Mouse (Mus musculus) limb, embryonic 15.5 days (tissue): ENCODE measurements around the gene Dnal4. TPM values are rescaled to one million over a fixed set of nuclear protein-coding genes. Genes with fewer than 3 reads are reported as not detected.

Source experiments
- ATAC-seq: fragments of 200-750 bp; cut with Nextera tagmentation; 2 replicates; pipeline ENCODE4 v1.8.0; 2017; ENCODE audit warnings: low read depth, moderate TSS enrichment; ENCODE audit not compliant: insufficient number of reproducible peaks, low FRiP score, low TSS enrichment
- H3K27ac ChIP-seq: fragments of 300-500 bp; sonication (generic); 2 replicates; pipeline ENCODE4 v1.5.1; 2015; ENCODE audit warnings: moderate library complexity, mild to moderate bottlenecking, inconsistent platforms
- H3K27me3 ChIP-seq: fragments of 300-500 bp; sonication (generic); 2 replicates; pipeline ENCODE4 v1.6.1; 2015; ENCODE audit warnings: inconsistent platforms
- H3K36me3 ChIP-seq: fragments of 300-500 bp; sonication (generic); 2 replicates; pipeline ENCODE4 v1.6.1; 2015; ENCODE audit warnings: inconsistent platforms
- H3K4me1 ChIP-seq: fragments of 300-500 bp; sonication (generic); 2 replicates; pipeline ENCODE4 v1.6.1; 2015; ENCODE audit warnings: inconsistent platforms
- H3K4me2 ChIP-seq: fragments of 300-500 bp; sonication (generic); 2 replicates; pipeline ENCODE4 v1.6.1; 2015; ENCODE audit warnings: mild to moderate bottlenecking, inconsistent platforms
- H3K4me3 ChIP-seq: fragments of 300-500 bp; sonication (generic); 2 replicates; pipeline ENCODE4 v1.5.1; 2015; ENCODE audit warnings: mild to moderate bottlenecking, inconsistent platforms
- H3K9ac ChIP-seq: fragments of 300-500 bp; sonication (generic); 2 replicates; pipeline ENCODE4 v1.6.1; 2015; ENCODE audit warnings: inconsistent platforms
- H3K9me3 ChIP-seq: fragments of 300-500 bp; sonication (generic); 2 replicates; pipeline ENCODE4 v1.6.1; 2016; ENCODE audit warnings: inconsistent platforms
- WGBS: fragments of 180-500 bp; shearing (Covaris S2); methylation state at CpG from one replicate; pipeline ENCODE4 v1.1.7; 2015; 5-methylcytosine and 5-hydroxymethylcytosine counted together
- polyA plus RNA-seq: library from polyadenylated mRNA; unstranded; fragments of >200 nt; fragmentation: Nextera tagmentation; extraction: Ambion mirVana; gene quantifications from 2 replicates; pipeline ENCODE4 v1.2.1, GENCODE M21; 2015

The Dnal4 gene
- polyA plus RNA-seq, 1 experiment from 2014 or later, result 67.1 TPM

GRCm38 (mm10) chr15:79744001-79744400, 33.6 kb downstream of the Dnal4 start:
- Histone ChIP-seq H3K9me3 (no peaks in the 10 kb centered on the region), H3K4me3 (no peak overlapping the region), H3K36me3 (0 out of 2 replicates have a peak, but pooled peaks cover 8% of the 10 kb centered on the region), H3K9ac (no peak overlapping the region), H3K27ac (no peak overlapping the region), H3K4me1 (peaks cover 44% of the 10 kb centered on the region), H3K27me3 (no peaks in the 10 kb centered on the region), H3K4me2 (no peak overlapping the region)
- no peak for ATAC-seq
- 94% methylated on average over 11 of the region's 11 CpGs for WGBS

- H3K27me3 ChIP-seq, result no peaks in the 10 kb centered on the region
- no peaks in the 10 kb centered on the region for H3K9me3 ChIP-seq
- H3K4me2 ChIP-seq, result peak overlapping the region; percentile 92
- peaks cover 50% of the 10 kb centered on the region for H3K4me1 ChIP-seq
- H3K4me3 ChIP-seq, result peak overlapping the region; percentile 93
- no peak for ATAC-seq
- under 1% methylated on average over 23 of the region's 23 CpGs for WGBS
- H3K27ac ChIP-seq, result no peak overlapping the region
- H3K9ac ChIP-seq, result peak overlapping the region; percentile 89
- peaks cover 20% of the 10 kb centered on the region for H3K36me3 ChIP-seq
Measured at GRCm38 (mm10) chr15:79742706-79743023, 35.0 kb downstream of the Dnal4 start.

- peaks cover 25% of the 10 kb centered on the region for H3K36me3 ChIP-seq
- H3K9me3 ChIP-seq, result no peaks in the 10 kb centered on the region
- peak within 1 kb of the TSS; percentile 92 for H3K4me2 ChIP-seq
- peak within 1 kb of the TSS; percentile 93 for H3K4me3 ChIP-seq
- ATAC-seq, result peak; percentile 87
- H3K9ac ChIP-seq, result peak within 1 kb of the TSS; percentile 89
- H3K27me3 ChIP-seq, result no peaks in the 10 kb centered on the region
- peak within 1 kb of the TSS; percentile 61 for H3K27ac ChIP-seq
- peaks cover 50% of the 10 kb centered on the region for H3K4me1 ChIP-seq
- WGBS, result under 1% methylated on average over 84 of the region's 93 CpGs
Measured at GRCm38 (mm10) chr15:79741921-79742705, 35.5 kb downstream of the Dnal4 start, which contains the start of gene Sun2. Gene Sun2 (minus strand): TSS chr15:79742536.

- Histone ChIP-seq H3K9ac (peak overlapping the region; percentile 89), H3K9me3 (no peaks in the 10 kb centered on the region), H3K4me1 (peaks cover 50% of the 10 kb centered on the region), H3K27ac (peak overlapping the region; percentile 61), H3K4me2 (peak overlapping the region; percentile 92), H3K4me3 (peak overlapping the region; percentile 93), H3K36me3 (peaks cover 33% of the 10 kb centered on the region), H3K27me3 (no peaks in the 10 kb centered on the region)
- WGBS, result 19% methylated on average over 14 of the region's 14 CpGs
- ATAC-seq, result no peak
Measured at GRCm38 (mm10) chr15:79741173-79741858, 36.3 kb downstream of the Dnal4 start.

DNA sequence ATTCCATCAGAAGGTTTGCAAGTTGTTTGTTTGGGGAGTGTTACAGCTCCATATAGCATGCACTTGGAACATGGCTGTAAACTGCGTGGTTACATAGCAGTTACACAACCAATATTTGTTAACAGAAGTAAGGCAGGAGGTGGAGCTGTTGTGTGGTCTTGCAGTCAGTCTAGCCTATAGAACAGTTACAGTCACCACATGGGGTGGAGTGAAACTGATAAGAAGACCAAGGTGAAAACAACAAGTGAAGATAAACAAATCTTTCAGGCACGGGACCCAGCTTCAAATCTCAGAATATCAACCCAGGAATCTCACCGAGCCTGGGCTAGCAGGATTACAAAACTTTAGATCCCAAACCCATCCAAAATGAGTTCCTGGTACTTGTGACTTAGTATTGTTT, 36.9 kb downstream of the Dnal4 start:
- Histone ChIP-seq H3K36me3 (peaks cover 37% of the 10 kb centered on the region), H3K9ac (no peak overlapping the region), H3K4me3 (peak overlapping the region; percentile 93; the same call in 1 of the 2 replicates), H3K27ac (no peak overlapping the region), H3K4me2 (peak overlapping the region; percentile 92), H3K4me1 (peaks cover 49% of the 10 kb centered on the region), H3K27me3 (no peaks in the 10 kb centered on the region), H3K9me3 (no peaks in the 10 kb centered on the region)
- WGBS, result 73% methylated on average over 3 of the region's 3 CpGs
- ATAC-seq, result no peak

DNA sequence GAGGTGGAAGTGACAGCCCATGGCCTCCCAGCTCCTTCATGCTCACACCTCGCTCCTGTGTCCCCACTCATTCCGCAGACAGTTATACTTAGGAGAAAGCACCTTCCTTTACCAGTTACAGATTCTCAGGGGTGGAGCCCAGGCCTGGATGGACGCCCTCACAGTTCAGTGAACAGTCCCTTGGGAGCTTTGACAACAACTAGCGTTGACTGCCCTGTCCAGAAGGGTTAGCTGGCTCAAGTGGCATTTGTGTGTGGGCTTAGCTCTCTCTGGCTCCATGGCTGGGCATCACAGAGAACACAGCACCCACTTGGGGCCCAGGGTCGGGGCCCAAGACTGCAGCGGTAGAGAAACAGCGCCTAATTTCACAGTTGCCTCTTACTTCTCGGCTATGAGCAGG, 43.3 kb downstream of the Dnal4 start:
- no peaks in the 10 kb centered on the region for H3K27me3 ChIP-seq
- no peak overlapping the region for H3K9ac ChIP-seq
- H3K36me3 ChIP-seq, result peaks cover 87% of the 10 kb centered on the region
- no peak overlapping the region for H3K4me2 ChIP-seq
- H3K9me3 ChIP-seq, result no peaks in the 10 kb centered on the region
- 80% methylated on average over 8 of the region's 8 CpGs for WGBS
- H3K4me3 ChIP-seq, result no peak overlapping the region
- H3K4me1 ChIP-seq, result peaks cover 15% of the 10 kb centered on the region
- peak overlapping the region; percentile 12; the same call in 1 of the 2 replicates for H3K27ac ChIP-seq
- no peak for ATAC-seq

GRCm38 (mm10) chr15:79733640-79734039, 44.0 kb downstream of the Dnal4 start:
- H3K4me1 ChIP-seq, result peaks cover 9% of the 10 kb centered on the region; the same call in 1 of the 2 replicates
- H3K4me3 ChIP-seq, result no peak overlapping the region
- WGBS, result 68% methylated on average over 4 of the region's 4 CpGs
- H3K27ac ChIP-seq, result no peak overlapping the region
- no peaks in the 10 kb centered on the region for H3K27me3 ChIP-seq
- H3K9ac ChIP-seq, result no peak overlapping the region
- no peak for ATAC-seq
- peaks cover 89% of the 10 kb centered on the region for H3K36me3 ChIP-seq
- no peaks in the 10 kb centered on the region for H3K9me3 ChIP-seq
- no peak overlapping the region for H3K4me2 ChIP-seq

DNA sequence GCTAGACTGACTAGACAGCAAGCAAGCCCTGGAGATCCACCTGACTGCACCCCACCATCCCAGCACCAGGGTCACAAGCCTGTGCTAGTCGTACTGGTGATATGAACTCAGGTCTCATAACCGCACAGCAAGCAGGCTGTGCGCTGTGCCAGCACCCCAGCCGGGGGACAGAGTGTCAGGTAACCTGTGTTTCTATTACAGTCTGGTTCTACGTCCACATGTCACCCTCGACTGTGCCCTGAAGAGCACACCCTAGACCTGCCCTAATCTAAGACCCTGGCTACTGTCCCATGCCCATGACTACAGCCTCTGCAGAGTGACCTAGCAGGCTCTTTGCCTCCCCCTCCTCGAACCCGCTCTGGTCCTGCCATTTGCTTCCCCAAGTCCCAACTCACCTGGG, 44.5 kb downstream of the Dnal4 start:
- no peak overlapping the region for H3K27ac ChIP-seq
- H3K4me2 ChIP-seq, result no peak overlapping the region
- ATAC-seq, result no peak
- no peaks in the 10 kb centered on the region for H3K9me3 ChIP-seq
- H3K9ac ChIP-seq, result no peak overlapping the region
- H3K36me3 ChIP-seq, result peaks cover 89% of the 10 kb centered on the region
- peaks cover 7% of the 10 kb centered on the region; the same call in 1 of the 2 replicates for H3K4me1 ChIP-seq
- H3K4me3 ChIP-seq, result no peak overlapping the region
- no peaks in the 10 kb centered on the region for H3K27me3 ChIP-seq
- 92% methylated on average over 8 of the region's 8 CpGs for WGBS

GRCm38 (mm10) chr15:79731554-79731953, 46.1 kb downstream of the Dnal4 start:
- Histone ChIP-seq H3K9me3 (no peaks in the 10 kb centered on the region), H3K36me3 (peaks cover 90% of the 10 kb centered on the region), H3K27me3 (no peaks in the 10 kb centered on the region), H3K4me1 (peaks cover 7% of the 10 kb centered on the region; the same call in 1 of the 2 replicates), H3K4me3 (no peak overlapping the region), H3K27ac (no peak overlapping the region), H3K9ac (no peak overlapping the region), H3K4me2 (no peak overlapping the region)
- WGBS, result 82% methylated on average over 7 of the region's 7 CpGs
- ATAC-seq, result no peak

DNA sequence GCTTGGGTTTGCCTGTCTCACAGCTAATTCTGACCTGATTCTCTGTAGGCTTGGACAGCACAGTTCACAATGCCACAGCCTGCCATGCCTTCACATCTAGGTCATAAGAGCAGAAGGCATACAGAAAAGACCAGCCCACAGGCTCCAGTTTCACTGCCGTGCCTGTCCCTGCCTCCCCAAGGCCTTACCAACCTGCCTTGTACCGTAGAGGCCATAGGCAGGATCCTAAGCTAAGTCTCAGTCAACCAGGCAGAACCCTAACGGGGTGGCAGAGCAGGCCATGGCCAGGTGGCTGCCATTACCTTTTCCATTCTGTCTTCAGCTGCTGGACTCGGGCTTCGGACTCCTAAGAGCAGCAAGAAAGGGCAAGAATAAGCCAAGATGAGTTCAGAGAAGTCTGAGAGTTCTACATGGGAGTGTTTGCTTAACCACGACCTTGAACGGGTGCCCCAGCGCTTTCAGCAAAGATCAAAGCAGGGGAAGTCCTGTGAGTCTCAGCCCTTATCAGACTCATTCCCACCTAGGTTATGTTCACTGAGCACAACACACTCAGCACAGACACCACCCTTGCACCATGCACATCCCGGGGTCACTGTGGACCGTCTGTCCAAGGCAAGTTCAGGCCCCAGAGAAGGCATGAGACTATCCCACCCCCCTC, 48.8 kb downstream of the Dnal4 start:
- Histone ChIP-seq H3K36me3 (peaks cover 90% of the 10 kb centered on the region), H3K4me1 (no peaks in the 10 kb centered on the region), H3K27ac (no peak overlapping the region), H3K9ac (no peak overlapping the region), H3K4me2 (no peak overlapping the region), H3K4me3 (no peak overlapping the region), H3K9me3 (no peaks in the 10 kb centered on the region), H3K27me3 (no peaks in the 10 kb centered on the region)
- 84% methylated on average over 10 of the region's 10 CpGs for WGBS
- no peak for ATAC-seq

DNA sequence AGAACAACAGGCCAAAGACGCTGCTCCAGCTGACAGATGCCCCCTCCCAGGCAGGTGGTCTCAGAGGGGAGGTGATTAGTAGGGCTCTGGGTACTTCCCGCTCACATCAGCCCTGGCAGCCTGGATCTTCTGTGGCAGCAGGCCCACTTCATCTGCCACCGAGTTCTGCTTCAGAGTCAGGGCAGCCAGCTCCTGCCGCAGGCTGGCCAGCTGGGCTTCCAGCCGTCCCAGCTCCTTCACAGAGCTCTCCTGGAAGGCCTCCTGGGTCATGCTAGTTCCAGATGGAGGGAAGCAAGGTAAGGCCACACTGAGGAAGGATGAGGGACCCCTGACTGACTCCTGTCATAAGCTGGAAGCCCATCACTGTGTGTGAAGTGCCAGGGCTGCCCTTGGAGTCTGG, 49.3 kb downstream of the Dnal4 start:
- H3K36me3 ChIP-seq, result peaks cover 88% of the 10 kb centered on the region
- no peaks in the 10 kb centered on the region for H3K4me1 ChIP-seq
- no peaks in the 10 kb centered on the region for H3K27me3 ChIP-seq
- ATAC-seq, result no peak
- H3K9ac ChIP-seq, result no peak overlapping the region
- H3K9me3 ChIP-seq, result no peaks in the 10 kb centered on the region
- WGBS, result 72% methylated on average over 5 of the region's 5 CpGs
- no peak overlapping the region for H3K4me3 ChIP-seq
- no peak overlapping the region for H3K4me2 ChIP-seq
- H3K27ac ChIP-seq, result no peak overlapping the region

- H3K4me3 ChIP-seq, result no peak overlapping the region
- H3K4me2 ChIP-seq, result no peak overlapping the region
- 95% methylated on average over 6 of the region's 6 CpGs for WGBS
- H3K27me3 ChIP-seq, result no peaks in the 10 kb centered on the region
- H3K9ac ChIP-seq, result no peak overlapping the region
- no peak for ATAC-seq
- no peaks in the 10 kb centered on the region for H3K4me1 ChIP-seq
- no peak overlapping the region for H3K27ac ChIP-seq
- H3K9me3 ChIP-seq, result no peaks in the 10 kb centered on the region
- peaks cover 84% of the 10 kb centered on the region for H3K36me3 ChIP-seq
Measured at GRCm38 (mm10) chr15:79727840-79728239, 49.8 kb downstream of the Dnal4 start.
